Mouse (Mus musculus) limb, embryonic 14.5 days (tissue): Measurements from ENCODE around the gene Klhdc4. TPM values are rescaled to one million over a fixed set of nuclear protein-coding genes. Genes with fewer than 3 reads are reported as not detected.
A peak's percentile ranks its signal among the peaks of the same experiment; 100 is the strongest.

Experiments
- ATAC-seq: fragments of 200-750 bp; cut with Nextera tagmentation; 2 replicates; pipeline ENCODE4 v1.8.0; 2017; ENCODE audit warnings: low read depth, moderate number of reproducible peaks, moderate TSS enrichment; ENCODE audit not compliant: low FRiP score
- DNase-seq: peaks from one replicate; pipeline ENCODE4 v3.0.0-alpha.2; 2015; ENCODE audit warnings: low spot score
- H3K27ac ChIP-seq: fragments of 300-500 bp; sonication (generic); replicated peaks from 2 replicates; pipeline ENCODE4 v1.5.1; 2014; ENCODE audit warnings: low read depth, mild to moderate bottlenecking, low read length, moderate library complexity, mixed read lengths
- H3K27me3 ChIP-seq: fragments of 300-500 bp; sonication (generic); 2 replicates; pipeline ENCODE4 v1.6.1; 2014; ENCODE audit warnings: low read length, mixed read lengths; ENCODE audit not compliant: control insufficient read depth, insufficient read depth
- H3K36me3 ChIP-seq: fragments of 300-500 bp; sonication (generic); 2 replicates; pipeline ENCODE4 v1.6.1; 2014; ENCODE audit warnings: mild to moderate bottlenecking, low read length, moderate library complexity, mixed read lengths; ENCODE audit not compliant: control insufficient read depth, insufficient read depth
- H3K4me1 ChIP-seq: fragments of 300-500 bp; sonication (generic); 2 replicates; pipeline ENCODE4 v1.6.1; 2014; ENCODE audit warnings: antibody characterized with exemption, low read length, mixed read lengths; ENCODE audit not compliant: control insufficient read depth, insufficient read depth
- H3K4me2 ChIP-seq: fragments of 300-500 bp; sonication (generic); replicated peaks from 2 replicates; pipeline ENCODE4 v1.6.1; 2014; ENCODE audit warnings: low read depth, mild to moderate bottlenecking, low read length, moderate library complexity; ENCODE audit not compliant: severe bottlenecking
- H3K4me3 ChIP-seq: fragments of 300-500 bp; sonication (generic); replicated peaks from 2 replicates; pipeline ENCODE4 v1.5.1; 2014; ENCODE audit warnings: low read length
- H3K9ac ChIP-seq: fragments of 300-500 bp; sonication (generic); 2 replicates; pipeline ENCODE4 v1.6.1; 2014; ENCODE audit warnings: mild to moderate bottlenecking, low read depth, low read length, moderate library complexity; ENCODE audit not compliant: severe bottlenecking
- H3K9me3 ChIP-seq: fragments of 300-500 bp; sonication (generic); 2 replicates; pipeline ENCODE4 v1.6.1; 2016; ENCODE audit warnings: low read length; ENCODE audit not compliant: control insufficient read depth
- POLR2A ChIP-seq: fragments of 200-500 bp; IDR thresholded peaks from 2 replicates; pipeline ENCODE4 v1.8.0; 2012; ENCODE audit warnings: inconsistent platforms, mild to moderate bottlenecking, moderate library complexity, borderline replicate concordance; ENCODE audit not compliant: insufficient read depth, insufficient read length; ENCODE audit errors: extremely low read depth
- WGBS: fragments of 180-500 bp; shearing (Covaris S2); extraction: QIAGEN DNeasy Blood & Tissue Kit; methylation state at CpG from one replicate; pipeline ENCODE4 v1.1.7; 2014; 5-methylcytosine and 5-hydroxymethylcytosine counted together
- polyA plus RNA-seq, 2 experiments: library from polyadenylated mRNA; depleted of rRNA in 1 of 2; stranded (reverse) in 1 of 2; unstranded in 1 of 2; fragments of >200 nt; fragmentation: Nextera tagmentation in 1 of 2; extraction: Ambion mirVana in 1 of 2; gene quantifications; 2 replicates each; pipeline versions ENCODE4 v1.2.1 to v1.2.3; 2012 to 2014

The Klhdc4 gene
- polyA plus RNA-seq, 2 experiments = 32.0 to 37.2 TPM

DNA sequence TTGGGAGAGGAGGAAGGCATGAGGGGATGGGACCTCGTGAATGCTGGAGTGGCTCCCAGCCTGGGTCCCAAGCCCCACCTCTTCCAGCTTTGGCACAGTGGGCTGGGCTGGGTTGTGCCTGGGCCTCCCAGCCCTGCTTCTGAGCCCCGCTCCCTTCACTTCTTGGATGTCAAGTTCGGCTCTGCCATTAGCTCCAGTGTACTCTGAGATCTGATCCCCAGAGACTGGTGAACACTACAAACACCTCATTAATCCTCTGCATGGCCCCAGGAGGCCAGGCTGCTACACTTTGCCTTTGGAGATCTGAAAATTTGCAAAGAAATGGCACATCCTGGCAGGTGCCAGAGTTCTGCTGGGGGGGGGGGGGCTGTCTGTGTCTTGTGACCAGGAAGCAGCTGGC, 60.3 kb downstream of the Klhdc4 start:
- DNase-seq (no peak), ATAC-seq (no peak)
- no peak overlapping the region for H3K27ac ChIP-seq
- WGBS = 36% methylated on average over 3 of the region's 3 CpGs
- no peak overlapping the region for H3K4me3 ChIP-seq
- no peaks in the 10 kb centered on the region for H3K9me3 ChIP-seq
- H3K9ac ChIP-seq = no peak overlapping the region
- H3K27me3 ChIP-seq = no peaks in the 10 kb centered on the region
- no peaks in the 10 kb centered on the region for H3K36me3 ChIP-seq
- H3K4me1 ChIP-seq = no peaks in the 10 kb centered on the region
- TF ChIP-seq POLR2A = no peak
- H3K4me2 ChIP-seq = no peak overlapping the region

- H3K9me3 ChIP-seq = no peaks in the 10 kb centered on the region
- no peaks in the 10 kb centered on the region for H3K4me1 ChIP-seq
- no peaks in the 10 kb centered on the region for H3K36me3 ChIP-seq
- DNase-seq = no peak
- no peaks in the 10 kb centered on the region for H3K27me3 ChIP-seq
- 78% methylated on average over 7 of the region's 7 CpGs for WGBS
- H3K4me2 ChIP-seq = no peak overlapping the region
- no peak overlapping the region for H3K27ac ChIP-seq
- no peak overlapping the region for H3K9ac ChIP-seq
- H3K4me3 ChIP-seq = no peak overlapping the region
- ATAC-seq = no peak
- TF ChIP-seq POLR2A = no peak
Observed at GRCm38 (mm10) chr8:121765594-121766138, 63.7 kb downstream of the Klhdc4 start.

GRCm38 (mm10) chr8:121763700-121764013, 65.7 kb downstream of the Klhdc4 start:
- DNase-seq (no peak), ATAC-seq (no peak)
- Histone ChIP-seq H3K4me1 (no peaks in the 10 kb centered on the region), H3K4me2 (no peak overlapping the region), H3K9me3 (no peaks in the 10 kb centered on the region), H3K4me3 (no peak overlapping the region), H3K36me3 (no peaks in the 10 kb centered on the region), H3K9ac (no peak overlapping the region), H3K27ac (no peak overlapping the region), H3K27me3 (no peaks in the 10 kb centered on the region)
- TF ChIP-seq POLR2A = no peak
- 51% methylated on average over 9 of the region's 9 CpGs for WGBS

- no peak overlapping the region for H3K27ac ChIP-seq
- ATAC-seq = peak; percentile 47; the same call in 1 of the 2 replicates
Observed at GRCm38 (mm10) chr8:121762999-121763699, 66.2 kb downstream of the Klhdc4 start.

GRCm38 (mm10) chr8:121761480-121761879, 67.9 kb downstream of the Klhdc4 start:
- Histone ChIP-seq H3K4me3 (no peak overlapping the region), H3K27me3 (no peaks in the 10 kb centered on the region), H3K36me3 (no peaks in the 10 kb centered on the region), H3K4me2 (no peak overlapping the region), H3K4me1 (no peaks in the 10 kb centered on the region), H3K9ac (no peak overlapping the region), H3K27ac (no peak overlapping the region), H3K9me3 (no peaks in the 10 kb centered on the region)
- ATAC-seq (no peak), DNase-seq (peak; percentile 78)
- TF ChIP-seq POLR2A = no peak
- 33% methylated on average over 10 of the region's 10 CpGs for WGBS

More at GRCm38 (mm10) chr8:121762999-121763699, 66.2 kb downstream of the Klhdc4 start:
- H3K9me3 ChIP-seq = no peaks in the 10 kb centered on the region
- H3K4me1 ChIP-seq = no peaks in the 10 kb centered on the region
- H3K27me3 ChIP-seq = no peaks in the 10 kb centered on the region
- no peak overlapping the region for H3K4me3 ChIP-seq
- H3K36me3 ChIP-seq = no peaks in the 10 kb centered on the region
- no peak overlapping the region for H3K9ac ChIP-seq
- peak; percentile 7 for DNase-seq
- no peak for TF ChIP-seq POLR2A
- 40% methylated on average over 7 of the region's 7 CpGs for WGBS
- H3K4me2 ChIP-seq = no peak overlapping the region
